Mouse (Mus musculus) mesoderm, embryonic 11.5 days (tissue): ENCODE measurements around the gene Tbccd1.
"Not testable (repeated sequence)": the region's sequence is repeated elsewhere in the genome, so short reads cannot be mapped to it uniquely, and the experiment has no call there.

Experiments used
- DNase-seq: peaks from one replicate; pipeline ENCODE4 v3.0.0-alpha.2; 2012; ENCODE audit warnings: low read depth, low spot score

Tbccd1 gene

GRCm38 (mm10) chr16:22782686-22783085, 74.8 kb downstream of the Tbccd1 start:
- no peak for DNase-seq

- no peak for DNase-seq
These were observed 78.1 kb downstream of the Tbccd1 start for GRCm38 (mm10) chr16:22779228-22779835.

GRCm38 (mm10) chr16:22778296-22778695, 79.2 kb downstream of the Tbccd1 start:
- not testable (repeated sequence) for DNase-seq

GRCm38 (mm10) chr16:22775471-22775985, 81.9 kb downstream of the Tbccd1 start:
- no peak for DNase-seq

GRCm38 (mm10) chr16:22768661-22769060, 88.8 kb downstream of the Tbccd1 start:
- DNase-seq: no peak

- DNase-seq: no peak
These were observed 90.1 kb downstream of the Tbccd1 start for GRCm38 (mm10) chr16:22767405-22767804.

GRCm38 (mm10) chr16:22766738-22767211, 90.7 kb downstream of the Tbccd1 start:
- no peak for DNase-seq

- no peak for DNase-seq
These were observed 91.9 kb downstream of the Tbccd1 start for GRCm38 (mm10) chr16:22765531-22765930.
